ENCODE assay signal across 12 mouse cellular contexts in the genomic region with DNA sequence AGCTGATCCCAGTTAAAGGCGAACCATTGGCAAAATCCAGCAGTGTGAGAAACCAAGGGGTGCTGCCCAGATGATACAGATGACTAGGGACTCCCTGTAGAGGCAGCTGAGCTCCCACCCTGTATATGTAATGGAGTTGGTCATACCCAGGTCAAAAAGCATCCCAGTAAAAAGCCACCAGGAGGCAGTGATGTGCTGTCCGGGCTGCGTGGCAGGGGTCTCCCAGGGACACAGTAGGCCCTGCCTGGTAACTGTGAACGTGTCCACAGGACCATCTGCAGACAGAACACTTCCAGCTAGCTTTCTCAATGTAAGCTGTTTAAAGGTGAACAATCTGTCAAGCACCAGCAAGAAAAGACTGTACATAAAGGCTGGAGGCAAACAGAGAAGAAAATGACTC.
A peak's percentile ranks its signal among the peaks of the same experiment; 100 is the strongest.
DNase-seq lines count a peak whose midpoint lies in the region; ATAC-seq and TF ChIP-seq lines count a peak whose summit lies in the region.
"Had no signal": no experiment of that assay in that cellular context is flagged by ENCODE, and none has a peak within 500 bp of the region (broad histone marks: within the 10 kb centered on the region; RNA-seq: fewer than 3 reads in every experiment).

No protein-coding gene starts in this region.

- H3K27ac ChIP-seq in heart, adult 2 months: no peak overlapping the region
- no peak overlapping the region for H3K27ac ChIP-seq in heart, embryonic 11.5 days (ENCODE audit: low read depth, low read length)
- H3K27ac ChIP-seq in midbrain, embryonic 10.5 days (replicated peaks): no peak overlapping the region
- H3K27ac ChIP-seq in midbrain, embryonic 16.5 days (ENCODE audit: low read length): no peak overlapping the region
- H3K27ac ChIP-seq in embryonic facial prominence, embryonic 10.5 days (replicated peaks): no peak overlapping the region
- H3K27ac ChIP-seq in olfactory bulb, adult 2 months (ENCODE audit: insufficient read depth, low read depth, low read length): no peak overlapping the region
- H3K27ac ChIP-seq: embryonic facial prominence, embryonic 12.5 days; heart, embryonic 13.5 days had no signal

- no peak overlapping the region for H3K9ac ChIP-seq in heart, adult 2 months (ENCODE audit: low read depth, low read length)
- H3K9ac ChIP-seq in heart, embryonic 11.5 days (ENCODE audit: low read depth, low read length): no peak overlapping the region
- no peak overlapping the region for H3K9ac ChIP-seq in midbrain, embryonic 16.5 days (ENCODE audit: low read depth, low read length)
- H3K9ac ChIP-seq: embryonic facial prominence, embryonic 12.5 days; heart, embryonic 13.5 days had no signal

- 0 out of 2 replicates have a peak, but pooled peaks have one; percentile 22 for TF ChIP-seq CTCF in heart, adult 2 months (IDR thresholded peaks at IDR 0.05)
- TF ChIP-seq CTCF in olfactory bulb, adult 2 months (IDR thresholded peaks at IDR 0.05; ENCODE audit: insufficient read depth, low read depth, low read length): 0 out of 2 replicates have a peak, but pooled peaks have one; percentile 12

- intact Hi-C loops in heart, adult 2 months (cut with DNase I): no loop called here

- H3K4me2 ChIP-seq in heart, embryonic 11.5 days: no peak overlapping the region
- H3K4me2 ChIP-seq in midbrain, embryonic 16.5 days (ENCODE audit: low read length): no peak overlapping the region
- H3K4me2 ChIP-seq: embryonic facial prominence, embryonic 12.5 days; heart, embryonic 13.5 days had no signal

- H3K27me3 ChIP-seq in heart, adult 2 months (ENCODE audit: control insufficient read depth, insufficient read depth, low read length): no peaks in the 10 kb centered on the region
- H3K27me3 ChIP-seq in heart, embryonic 11.5 days (ENCODE audit: control insufficient read depth, insufficient read depth, low read length): no peaks in the 10 kb centered on the region
- H3K27me3 ChIP-seq in midbrain, embryonic 10.5 days (ENCODE audit: low read depth, poor library complexity, severe bottlenecking): no peaks in the 10 kb centered on the region
- no peaks in the 10 kb centered on the region for H3K27me3 ChIP-seq in midbrain, embryonic 16.5 days (ENCODE audit: control insufficient read depth, insufficient read depth, low read depth, low read length)
- no peaks in the 10 kb centered on the region for H3K27me3 ChIP-seq in embryonic facial prominence, embryonic 10.5 days (replicated peaks; ENCODE audit: low read depth, poor library complexity, severe bottlenecking)
- H3K27me3 ChIP-seq: embryonic facial prominence, embryonic 12.5 days; heart, embryonic 13.5 days had no signal

- TF ChIP-seq POLR2A in heart, adult 2 months (IDR thresholded peaks at IDR 0.05; ENCODE audit: insufficient read depth, low read depth, low read length): no peak
- no peak for TF ChIP-seq POLR2A in olfactory bulb, adult 2 months (IDR thresholded peaks at IDR 0.05; ENCODE audit: insufficient read depth, low read depth, low read length)

- H3K4me1 ChIP-seq in heart, adult 2 months (ENCODE audit: control insufficient read depth, insufficient read depth, low read length): no peaks in the 10 kb centered on the region
- H3K4me1 ChIP-seq in heart, embryonic 11.5 days (ENCODE audit: control insufficient read depth, insufficient read depth, low read length): peaks cover 10% of the 10 kb centered on the region
- peaks cover 31% of the 10 kb centered on the region for H3K4me1 ChIP-seq in midbrain, embryonic 10.5 days
- peaks cover 22% of the 10 kb centered on the region for H3K4me1 ChIP-seq in midbrain, embryonic 16.5 days (ENCODE audit: control insufficient read depth, insufficient read depth, low read length)
- H3K4me1 ChIP-seq in embryonic facial prominence, embryonic 10.5 days: peaks cover 56% of the 10 kb centered on the region
- peaks cover 52% of the 10 kb centered on the region for H3K4me1 ChIP-seq in olfactory bulb, adult 2 months (ENCODE audit: control insufficient read depth, insufficient read depth, low read length)

- H3K36me3 ChIP-seq in heart, adult 2 months (ENCODE audit: control insufficient read depth, insufficient read depth, low read length): no peaks in the 10 kb centered on the region
- no peaks in the 10 kb centered on the region for H3K36me3 ChIP-seq in heart, embryonic 11.5 days (ENCODE audit: control insufficient read depth, insufficient read depth, low read length)
- no peaks in the 10 kb centered on the region for H3K36me3 ChIP-seq in midbrain, embryonic 10.5 days
- H3K36me3 ChIP-seq in midbrain, embryonic 16.5 days (ENCODE audit: control insufficient read depth, insufficient read depth, low read length): no peaks in the 10 kb centered on the region
- no peaks in the 10 kb centered on the region for H3K36me3 ChIP-seq in embryonic facial prominence, embryonic 10.5 days (replicated peaks)
- H3K36me3 ChIP-seq: embryonic facial prominence, embryonic 12.5 days; heart, embryonic 13.5 days had no signal

- WGBS in heart, adult 2 months: 71% methylated on average over 4 of the region's 4 CpGs
- WGBS in heart, embryonic 11.5 days (ENCODE audit: insufficient replicate concordance): 44% methylated on average over 4 of the region's 4 CpGs
- WGBS in midbrain, embryonic 10.5 days: 48% methylated on average over 4 of the region's 4 CpGs
- 32% methylated on average over 4 of the region's 4 CpGs for WGBS in midbrain, embryonic 16.5 days
- WGBS in embryonic facial prominence, embryonic 10.5 days: 44% methylated on average over 4 of the region's 4 CpGs
- 74% methylated on average over 4 of the region's 4 CpGs for WGBS in olfactory bulb, adult 2 months

- H3K9me3 ChIP-seq in heart, embryonic 11.5 days (replicated peaks; ENCODE audit: control insufficient read depth, low read length): no peaks in the 10 kb centered on the region
- H3K9me3 ChIP-seq in midbrain, embryonic 10.5 days (replicated peaks): no peaks in the 10 kb centered on the region
- no peaks in the 10 kb centered on the region for H3K9me3 ChIP-seq in midbrain, embryonic 16.5 days (replicated peaks; ENCODE audit: control insufficient read depth, low read length, poor library complexity, severe bottlenecking)
- no peaks in the 10 kb centered on the region for H3K9me3 ChIP-seq in embryonic facial prominence, embryonic 10.5 days
- H3K9me3 ChIP-seq: embryonic facial prominence, embryonic 12.5 days; heart, embryonic 13.5 days had no signal

- DNase-seq in heart, adult 2 months: no peak
- peak; percentile 62 for DNase-seq in midbrain, embryonic 10.5 days (ENCODE audit: low spot score)
- peak; percentile 59 for DNase-seq in embryonic facial prominence, embryonic 10.5 days (ENCODE audit: low spot score)
- no peak for DNase-seq in layer of hippocampus, adult 11-12 months (ENCODE audit: low spot score)
- no peak for DNase-seq in MN1 (ENCODE audit: low spot score)
- DNase-seq: kidney, adult 11 months; right cerebral cortex, adult 18-20 months had no signal

- ATAC-seq in heart, embryonic 11.5 days (replicated peaks; ENCODE audit: insufficient number of reproducible peaks, low FRiP score, low TSS enrichment): no peak
- no peak for ATAC-seq in midbrain, embryonic 16.5 days

- no peak for TF ChIP-seq EP300 in heart, adult 2 months (IDR thresholded peaks at IDR 0.05; ENCODE audit: insufficient read depth, low read depth, low read length)

- no peak overlapping the region for H3K4me3 ChIP-seq in heart, adult 2 months
- no peak overlapping the region for H3K4me3 ChIP-seq in heart, embryonic 11.5 days (ENCODE audit: low read depth, low read length)
- H3K4me3 ChIP-seq in midbrain, embryonic 10.5 days: no peak overlapping the region
- no peak overlapping the region for H3K4me3 ChIP-seq in midbrain, embryonic 16.5 days (ENCODE audit: low read depth, low read length)
- no peak overlapping the region for H3K4me3 ChIP-seq in embryonic facial prominence, embryonic 10.5 days
- no peak overlapping the region for H3K4me3 ChIP-seq in olfactory bulb, adult 2 months (ENCODE audit: insufficient read depth, low read depth, low read length)
- H3K4me3 ChIP-seq: embryonic facial prominence, embryonic 12.5 days; heart, embryonic 13.5 days had no signal

- H3K79me2 ChIP-seq in heart, adult 2 months (replicated peaks; ENCODE audit: control insufficient read depth, insufficient read depth, low read length): no peaks in the 10 kb centered on the region

Comparison
In these comparisons a context has a peak if more than half of its experiments do, and no peak if none do; other contexts are left out.
1. DNase-seq: peak in midbrain, embryonic 10.5 days (single experiment) and embryonic facial prominence, embryonic 10.5 days (single experiment); none in heart, adult 2 months (0 of 2), layer of hippocampus, adult 11-12 months (single experiment) and MN1 (single experiment).